Mouse (Mus musculus): ENCODE data around the gene F830045P16Rik.
"Not testable (repeated sequence)": the region's sequence is repeated elsewhere in the genome, so short reads cannot be mapped to it uniquely, and the experiment has no call there.

Gene F830045P16Rik

GRCm38 (mm10) chr2:129471905-129472304 is 64.5 kb downstream of the F830045P16Rik start:
- peak; percentile 5 to 12 for DNase-seq

- DNase-seq = no peak
Measured at GRCm38 (mm10) chr2:129470839-129471238, 65.6 kb downstream of the F830045P16Rik start.

DNA sequence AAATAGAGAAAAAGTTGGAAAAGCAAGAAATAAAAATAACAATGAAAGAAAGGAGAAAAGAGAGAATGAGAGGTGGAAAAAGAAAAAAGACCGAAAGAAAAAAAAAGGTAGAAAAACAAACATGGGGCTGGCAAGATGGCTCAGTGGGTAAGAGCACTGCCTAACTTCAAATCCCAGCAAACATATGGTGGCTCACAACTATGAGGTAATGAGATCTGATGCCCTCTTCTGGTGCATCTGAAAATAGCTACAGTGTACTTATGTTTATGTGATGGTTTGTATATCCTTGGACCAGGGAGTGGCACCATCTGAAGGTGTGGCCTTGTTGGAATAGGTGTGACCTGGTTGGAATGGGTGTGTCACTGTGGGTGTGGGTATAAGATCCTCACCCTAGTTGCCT is 97.6 kb downstream of the F830045P16Rik start:
- not testable (repeated sequence) for DNase-seq

DNA sequence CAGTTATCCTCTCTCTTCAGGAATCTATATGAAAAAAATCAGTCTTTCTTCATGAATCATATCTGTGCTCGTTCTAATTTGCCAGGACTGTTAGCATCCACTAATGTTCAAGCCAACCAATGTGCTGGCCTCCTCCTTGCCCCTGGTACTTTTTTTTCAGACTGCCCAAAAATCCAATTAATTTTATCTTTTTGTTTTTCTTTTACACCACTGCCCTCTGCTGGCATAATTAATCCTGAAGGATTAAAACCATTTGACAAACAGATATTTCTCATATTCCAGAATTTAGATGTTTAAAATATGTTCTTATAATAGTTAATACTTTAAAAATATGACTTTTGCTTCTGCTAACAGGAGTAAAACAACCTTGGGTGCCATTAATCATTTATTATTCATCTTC is 101.2 kb downstream of the F830045P16Rik start:
- no peak for DNase-seq

GRCm38 (mm10) chr2:129423741-129424140 is 112.7 kb downstream of the F830045P16Rik start:
- no peak for DNase-seq

GRCm38 (mm10) chr2:129420897-129421561 is 115.4 kb downstream of the F830045P16Rik start:
- no peak for DNase-seq

- DNase-seq = no peak
Measured at GRCm38 (mm10) chr2:129419361-129419880, 117.0 kb downstream of the F830045P16Rik start.

GRCm38 (mm10) chr2:129414593-129414992 is 121.8 kb downstream of the F830045P16Rik start:
- no peak for DNase-seq

GRCm38 (mm10) chr2:129413488-129413887 is 122.9 kb downstream of the F830045P16Rik start:
- DNase-seq = no peak

DNA sequence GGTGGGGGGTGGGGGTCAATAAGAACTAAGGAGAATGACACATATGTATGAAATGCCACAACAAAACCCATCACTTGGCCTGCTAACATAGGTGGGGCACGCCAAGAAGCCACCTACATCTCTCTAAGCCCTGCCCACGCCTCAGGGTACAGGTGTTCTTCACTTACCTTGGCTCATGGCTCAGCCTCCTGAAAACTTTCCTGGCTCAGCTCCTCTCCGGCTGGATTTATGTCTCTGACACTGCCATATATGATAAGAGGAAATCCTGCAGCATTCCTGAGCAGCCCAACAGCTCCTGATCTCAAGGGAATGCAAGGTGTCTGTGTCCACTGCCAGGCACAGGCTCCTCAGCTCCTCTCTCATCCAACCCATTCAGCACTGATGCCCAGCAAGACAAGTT is 124.8 kb downstream of the F830045P16Rik start:
- no peak for DNase-seq

GRCm38 (mm10) chr2:129410344-129410743 is 126.1 kb downstream of the F830045P16Rik start:
- no peak for DNase-seq

DNA sequence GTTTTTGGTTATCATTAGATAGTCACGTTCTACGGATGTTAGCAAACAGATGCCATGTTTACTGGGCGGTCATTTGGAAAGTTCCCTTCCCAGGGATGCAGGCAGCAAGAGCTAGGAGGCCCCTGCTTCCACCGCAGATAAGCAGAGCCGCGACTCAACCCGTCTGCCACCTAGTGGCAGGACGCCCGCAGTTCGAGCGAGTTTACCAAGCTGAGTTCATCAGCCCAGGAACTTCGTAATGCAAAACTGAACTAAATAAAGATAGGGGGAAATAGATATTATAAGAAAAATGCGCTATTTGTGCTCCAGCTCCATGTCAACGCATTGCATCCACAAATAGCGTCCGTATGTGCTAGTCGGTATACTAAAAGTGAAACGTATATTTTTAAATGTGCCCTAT is 127.9 kb downstream of the F830045P16Rik start:
- peak; percentile 83 to 87 for DNase-seq
